Mouse (Mus musculus) ES-Bruce4 (cell line): ENCODE measurements around the gene Gtf2ird2.

Experiments used
- CTCF ChIP-seq: IDR thresholded peaks from one replicate; pipeline ENCODE4 v1.8.1; 2011; ENCODE audit warnings: low read depth, low read length
- EP300 ChIP-seq: IDR thresholded peaks from 2 replicates; pipeline ENCODE4 v1.6.1; 2011; ENCODE audit warnings: low read depth, low read length; ENCODE audit not compliant: insufficient read depth
- POLR2A ChIP-seq: IDR thresholded peaks from one replicate; pipeline ENCODE4 v1.8.1; 2011; ENCODE audit warnings: low read length; ENCODE audit not compliant: insufficient read depth

DNA sequence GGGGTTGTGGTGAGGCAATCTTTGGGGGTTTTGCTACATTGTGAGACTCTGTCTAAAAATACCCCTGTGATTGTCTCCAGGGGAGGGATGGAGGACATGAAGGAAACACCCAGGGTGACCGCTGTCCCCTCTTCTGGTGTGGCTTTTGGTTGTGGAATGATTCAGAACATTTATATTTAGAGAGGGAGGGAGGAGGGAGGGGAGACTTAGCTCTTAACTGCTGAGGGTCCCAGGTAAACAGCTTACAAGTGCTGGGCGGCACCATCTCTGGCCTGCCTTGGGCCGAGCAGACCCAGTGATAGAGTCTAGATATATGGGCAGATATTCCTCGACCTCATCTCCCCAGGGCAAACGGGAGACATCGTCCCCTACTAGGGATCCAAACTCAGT is 44.4 kb downstream of the Gtf2ird2 start:
- TF ChIP-seq CTCF (no peak), POLR2A (no peak), EP300 (no peak)
